Mouse (Mus musculus): ENCODE measurements at regions not wholly inside any gene's neighbourhood (a gene's known extent, or its start where the extent isn't known, plus 50 kb on each side); places are given as distances from the start of the nearest gene placed in this dataset.
A peak's percentile ranks its signal among the peaks of the same experiment; 100 is the strongest.
"Not testable (repeated sequence)": the region's sequence is repeated elsewhere in the genome, so short reads cannot be mapped to it uniquely, and the experiment has no call there.

- no peak for DNase-seq (ENCODE audit: low spot score in 2 of 2)
These were observed 67.2 kb downstream of the Qdpr start for GRCm38 (mm10) chr5:45382804-45383203.

GRCm38 (mm10) chr5:45378486-45378885 is 71.5 kb downstream of the Qdpr start:
- no peak for DNase-seq (ENCODE audit: low spot score in 2 of 2)

- no peak for DNase-seq (ENCODE audit: low spot score in 2 of 2)
These were observed 77.0 kb downstream of the Qdpr start for GRCm38 (mm10) chr5:45373069-45373468.

GRCm38 (mm10) chr5:45368451-45368850 is 81.6 kb downstream of the Qdpr start:
- DNase-seq (ENCODE audit: low spot score in 2 of 2): no peak

- DNase-seq (ENCODE audit: low spot score in 2 of 2): no peak
These were observed 89.8 kb downstream of the Qdpr start for GRCm38 (mm10) chr5:45360189-45360588.

GRCm38 (mm10) chr5:45340411-45340810 is 109.6 kb downstream of the Qdpr start:
- no peak for DNase-seq (ENCODE audit: low spot score in 2 of 2)

GRCm38 (mm10) chr5:45336801-45337200 is 113.2 kb downstream of the Qdpr start:
- DNase-seq (ENCODE audit: low spot score in 2 of 2): no peak

GRCm38 (mm10) chr5:45324468-45324867 is 125.6 kb downstream of the Qdpr start:
- DNase-seq (ENCODE audit: low spot score in 2 of 2): not testable (repeated sequence)

GRCm38 (mm10) chr5:45323500-45323899 is 126.5 kb downstream of the Qdpr start:
- DNase-seq (ENCODE audit: low spot score in 2 of 2): no peak

- DNase-seq (ENCODE audit: low spot score in 2 of 2): no peak
These were observed 132.0 kb downstream of the Qdpr start for GRCm38 (mm10) chr5:45318026-45318425.

GRCm38 (mm10) chr5:45301120-45301519 is 148.9 kb downstream of the Qdpr start:
- DNase-seq (ENCODE audit: low spot score in 2 of 2): peak in 1 of 2 experiments; percentile 30

GRCm38 (mm10) chr5:45298872-45299271 is 151.2 kb downstream of the Qdpr start:
- peak in 1 of 2 experiments; percentile 78 for DNase-seq (ENCODE audit: low spot score in 2 of 2)

GRCm38 (mm10) chr5:45295134-45295533 is 154.9 kb downstream of the Qdpr start:
- no peak for DNase-seq (ENCODE audit: low spot score in 2 of 2)

- DNase-seq (ENCODE audit: low spot score in 2 of 2): no peak
These were observed 157.0 kb downstream of the Qdpr start for GRCm38 (mm10) chr5:45292833-45293546.

GRCm38 (mm10) chr5:45292383-45292782 is 157.7 kb downstream of the Qdpr start:
- no peak for DNase-seq (ENCODE audit: low spot score in 2 of 2)

- no peak for DNase-seq (ENCODE audit: low spot score in 2 of 2)
These were observed 158.3 kb downstream of the Qdpr start for GRCm38 (mm10) chr5:45291752-45292151.

GRCm38 (mm10) chr5:45291276-45291675 is 158.8 kb downstream of the Qdpr start:
- no peak for DNase-seq (ENCODE audit: low spot score in 2 of 2)

- DNase-seq (ENCODE audit: low spot score in 2 of 2): no peak
These were observed 163.6 kb downstream of the Qdpr start for GRCm38 (mm10) chr5:45286454-45286853.

GRCm38 (mm10) chr5:45284680-45285079 is 165.4 kb downstream of the Qdpr start:
- no peak for DNase-seq (ENCODE audit: low spot score in 2 of 2)

GRCm38 (mm10) chr5:45283908-45284415 is 166.1 kb downstream of the Qdpr start:
- no peak for DNase-seq (ENCODE audit: low spot score in 2 of 2)

GRCm38 (mm10) chr5:45282207-45282930 is 167.7 kb downstream of the Qdpr start:
- DNase-seq (ENCODE audit: low spot score in 2 of 2): no peak

GRCm38 (mm10) chr5:45278571-45278970 is 171.5 kb downstream of the Qdpr start:
- DNase-seq (ENCODE audit: low spot score in 2 of 2): peak; percentile 70 to 78

GRCm38 (mm10) chr5:45278005-45278432 is 172.0 kb downstream of the Qdpr start:
- no peak for DNase-seq (ENCODE audit: low spot score in 2 of 2)

Data from left cerebral cortex, adult 8-10 months (tissue).